Mouse (Mus musculus): ENCODE results near the gene Thbs4. TPM values are rescaled to one million over a fixed set of nuclear protein-coding genes. Genes with fewer than 3 reads are reported as not detected.

Gene Thbs4
- polyA plus RNA-seq, 1 experiment from 2014 or later = 0.30 TPM

DNA sequence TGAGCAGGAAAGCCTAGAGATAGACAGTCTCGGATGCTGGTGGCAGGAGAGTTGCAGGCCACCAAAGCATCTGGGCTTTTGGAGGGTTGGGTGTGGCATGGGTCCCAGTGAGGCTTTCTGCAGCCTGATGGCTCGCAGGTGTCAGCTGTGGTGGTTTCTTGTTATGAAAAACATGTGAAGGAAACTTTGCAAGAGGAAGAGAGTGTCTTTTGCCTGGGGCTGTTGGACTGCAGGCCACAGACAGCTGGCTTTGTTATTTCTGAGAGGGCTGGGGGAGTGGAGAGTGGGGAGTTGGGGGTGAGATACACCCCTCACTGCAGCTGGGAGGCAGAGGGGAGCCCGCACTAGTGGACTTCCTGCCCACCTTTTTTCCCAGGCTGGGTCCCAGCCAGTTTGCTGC is 55.8 kb downstream of the Thbs4 start:
- Histone ChIP-seq H3K4me2 (no peak overlapping the region), H3K9ac (no peak overlapping the region), H3K9me3 (replicated peaks) (no peaks in the 10 kb centered on the region), H3K36me3 (replicated peaks) (no peaks in the 10 kb centered on the region), H3K4me3 (replicated peaks) (no peak overlapping the region), H3K27me3 (no peaks in the 10 kb centered on the region), H3K27ac (replicated peaks) (no peak overlapping the region), H3K4me1 (replicated peaks) (peaks cover 35% of the 10 kb centered on the region)
- 55% methylated on average over 3 of the region's 3 CpGs for whole genome bisulfite sequencing (ENCODE audit: insufficient replicate concordance)
- no peak for ATAC-seq (ENCODE audit: insufficient read depth)

DNA sequence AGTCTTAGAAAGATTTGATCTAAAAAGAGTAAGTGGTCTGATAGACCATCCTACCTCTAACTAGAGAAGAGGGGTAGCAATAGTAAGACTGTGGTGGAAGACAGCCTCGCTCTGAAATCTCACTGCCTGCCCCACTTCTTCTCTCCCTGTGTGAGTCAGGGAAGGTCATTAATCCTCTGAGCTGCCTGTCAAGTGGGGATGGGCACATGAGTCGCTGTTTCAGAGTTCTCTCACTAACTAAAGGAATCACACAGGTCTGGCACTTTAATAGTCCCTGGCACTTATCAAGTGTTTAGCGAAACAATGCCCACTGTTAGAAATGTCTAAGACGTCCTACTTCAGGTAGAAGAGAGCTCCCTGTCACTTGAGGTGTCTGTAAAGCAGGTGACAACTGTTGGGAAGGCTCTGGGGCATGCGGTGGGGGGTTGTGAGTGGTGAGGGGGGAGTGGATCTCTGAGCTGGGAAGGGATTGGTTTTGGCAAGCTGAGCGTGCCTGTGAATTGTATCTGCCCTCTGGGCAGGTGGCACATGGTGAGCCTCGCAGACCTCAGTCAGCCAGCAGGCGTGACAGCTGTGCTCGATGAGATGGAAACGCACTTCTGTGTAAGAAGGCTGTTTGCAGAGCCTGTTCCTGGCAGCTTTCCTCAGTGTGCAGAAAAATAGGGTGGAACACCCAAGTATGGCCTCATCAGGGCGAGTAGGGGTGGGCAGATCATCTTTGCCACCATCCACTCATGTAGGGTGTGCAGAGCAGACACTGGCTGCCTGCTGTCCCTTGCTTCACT is 57.9 kb downstream of the Thbs4 start:
- Histone ChIP-seq H3K9me3 (replicated peaks) (no peaks in the 10 kb centered on the region), H3K27ac (replicated peaks) (no peak overlapping the region), H3K9ac (no peak overlapping the region), H3K4me2 (no peak overlapping the region), H3K4me3 (replicated peaks) (no peak overlapping the region), H3K4me1 (replicated peaks) (peaks cover 17% of the 10 kb centered on the region), H3K27me3 (no peaks in the 10 kb centered on the region), H3K36me3 (replicated peaks) (no peaks in the 10 kb centered on the region)
- ATAC-seq (ENCODE audit: insufficient read depth) = no peak
- WGBS (ENCODE audit: insufficient replicate concordance) = 64% methylated on average over 11 of the region's 11 CpGs

DNA sequence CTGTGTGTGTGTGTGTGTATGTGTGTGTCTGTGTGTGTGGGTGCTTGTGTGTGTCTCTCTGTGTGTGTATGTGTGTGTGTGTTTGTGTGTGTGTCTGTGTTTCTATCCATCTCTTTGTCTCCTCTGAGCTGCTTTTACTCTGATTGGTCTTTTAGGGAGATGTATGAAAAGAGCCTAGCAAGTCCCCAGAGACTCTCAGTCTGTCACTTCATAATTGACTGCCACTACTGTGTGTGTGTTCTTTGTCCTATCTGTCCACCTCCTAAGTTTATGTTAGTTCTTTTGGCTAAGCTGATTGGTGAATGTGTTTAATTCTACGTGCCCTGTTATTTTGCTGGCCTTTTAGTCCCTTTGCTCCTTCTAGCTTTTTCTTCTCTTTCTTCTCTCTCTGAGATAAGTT is 58.9 kb downstream of the Thbs4 start:
- Histone ChIP-seq H3K27me3 (no peaks in the 10 kb centered on the region), H3K4me2 (no peak overlapping the region), H3K9me3 (replicated peaks) (no peaks in the 10 kb centered on the region), H3K27ac (replicated peaks) (no peak overlapping the region), H3K9ac (no peak overlapping the region), H3K4me1 (replicated peaks) (peaks cover 8% of the 10 kb centered on the region; the same call in 1 of the 2 replicates), H3K4me3 (replicated peaks) (no peak overlapping the region), H3K36me3 (replicated peaks) (no peaks in the 10 kb centered on the region)
- no peak for ATAC-seq (ENCODE audit: insufficient read depth)
- 81% methylated on average over 1 of the region's 1 CpGs for WGBS (ENCODE audit: insufficient replicate concordance)

DNA sequence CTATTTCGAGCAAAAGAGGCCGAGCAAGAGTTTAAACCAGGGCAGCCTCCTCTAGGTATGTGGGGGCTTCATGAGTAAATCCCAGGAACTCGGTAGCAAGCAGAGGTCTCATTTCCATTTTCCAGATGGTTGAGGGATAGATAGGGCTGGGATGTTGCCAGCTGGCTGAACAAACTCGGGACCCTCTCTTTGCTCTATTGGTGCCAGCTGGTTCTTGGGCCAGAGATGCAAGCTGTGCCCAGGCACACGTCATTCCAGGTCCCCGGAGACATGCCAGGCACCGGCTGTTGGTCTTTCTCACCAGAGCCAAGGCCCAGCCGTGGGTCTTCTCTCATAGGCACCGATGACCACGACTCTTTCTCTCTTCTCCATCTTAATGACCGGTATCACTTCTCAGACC is 60.9 kb downstream of the Thbs4 start:
- peak overlapping the region; percentile 41; the same call in 1 of the 2 replicates for H3K4me2 ChIP-seq

DNA sequence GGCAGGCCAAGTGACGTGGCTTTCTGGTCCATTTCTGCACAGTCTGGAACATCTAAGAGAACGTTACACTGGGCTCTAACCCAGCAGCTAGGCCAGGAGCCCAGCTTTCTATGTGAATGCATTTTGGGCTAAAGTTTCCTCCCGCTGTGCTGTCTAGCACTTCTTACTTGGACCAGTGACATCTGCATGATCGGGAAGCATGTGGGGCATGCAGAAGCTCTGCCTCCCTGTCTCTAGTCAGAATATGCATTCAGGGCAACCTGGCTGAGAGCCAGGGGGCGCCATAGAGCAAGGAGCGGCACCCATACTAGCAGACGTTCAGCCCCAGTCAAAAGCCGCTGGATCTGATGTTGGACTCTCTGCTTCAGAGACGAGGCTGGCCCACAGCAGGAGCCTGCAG is 61.4 kb downstream of the Thbs4 start:
- H3K9me3 ChIP-seq (replicated peaks) = no peaks in the 10 kb centered on the region
- no peak overlapping the region for H3K9ac ChIP-seq
- no peak overlapping the region for H3K4me3 ChIP-seq (replicated peaks)
- H3K4me1 ChIP-seq (replicated peaks) = 0 out of 2 replicates have a peak, but pooled peaks cover 3% of the 10 kb centered on the region
- H3K36me3 ChIP-seq (replicated peaks) = no peaks in the 10 kb centered on the region
- H3K4me2 ChIP-seq = peak overlapping the region; percentile 41; the same call in 1 of the 2 replicates
- 0 out of 2 replicates have a peak, but pooled peaks have one; percentile 25 for ATAC-seq (ENCODE audit: insufficient read depth)
- H3K27me3 ChIP-seq = no peaks in the 10 kb centered on the region
- 30% methylated on average over 9 of the region's 9 CpGs for WGBS (ENCODE audit: insufficient replicate concordance)
- no peak overlapping the region for H3K27ac ChIP-seq (replicated peaks)

More for the DNA sequence above, 60.9 kb downstream of the Thbs4 start:
- WGBS (ENCODE audit: insufficient replicate concordance) = 76% methylated on average over 11 of the region's 11 CpGs
- ATAC-seq (ENCODE audit: insufficient read depth) = no peak
- Histone ChIP-seq H3K27ac (replicated peaks) (no peak overlapping the region), H3K4me1 (replicated peaks) (0 out of 2 replicates have a peak, but pooled peaks cover 3% of the 10 kb centered on the region), H3K4me3 (replicated peaks) (no peak overlapping the region), H3K9ac (no peak overlapping the region), H3K27me3 (no peaks in the 10 kb centered on the region), H3K9me3 (replicated peaks) (no peaks in the 10 kb centered on the region), H3K36me3 (replicated peaks) (no peaks in the 10 kb centered on the region)

DNA sequence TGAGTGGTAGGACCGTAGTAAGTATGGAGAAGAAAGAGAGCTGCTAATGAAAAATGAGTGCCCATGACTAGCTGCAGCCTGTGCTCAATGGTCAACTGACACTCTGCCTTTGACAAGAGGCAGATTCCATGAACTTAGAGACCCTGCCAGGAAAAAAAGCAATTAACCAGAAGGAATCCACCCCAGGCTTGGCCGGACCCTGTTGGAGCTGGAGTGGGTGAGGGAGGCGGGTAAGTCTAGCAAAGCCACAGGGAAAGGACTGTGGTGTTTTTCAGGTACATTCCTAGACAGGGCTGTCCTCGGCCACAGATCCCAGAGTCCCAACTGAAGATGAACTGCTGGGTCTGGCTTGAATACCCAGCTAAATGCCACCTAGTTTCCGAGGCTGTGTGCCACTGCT is 61.8 kb downstream of the Thbs4 start:
- 0 out of 2 replicates have a peak, but pooled peaks have one; percentile 9 for ATAC-seq (ENCODE audit: insufficient read depth)
- Histone ChIP-seq H3K27ac (replicated peaks) (no peak overlapping the region), H3K4me1 (replicated peaks) (peaks cover 3% of the 10 kb centered on the region; the same call in 1 of the 2 replicates), H3K4me3 (replicated peaks) (no peak overlapping the region), H3K9me3 (replicated peaks) (no peaks in the 10 kb centered on the region), H3K27me3 (no peaks in the 10 kb centered on the region), H3K4me2 (no peak overlapping the region), H3K9ac (no peak overlapping the region), H3K36me3 (replicated peaks) (no peaks in the 10 kb centered on the region)
- WGBS (ENCODE audit: insufficient replicate concordance) = 68% methylated on average over 5 of the region's 5 CpGs

DNA sequence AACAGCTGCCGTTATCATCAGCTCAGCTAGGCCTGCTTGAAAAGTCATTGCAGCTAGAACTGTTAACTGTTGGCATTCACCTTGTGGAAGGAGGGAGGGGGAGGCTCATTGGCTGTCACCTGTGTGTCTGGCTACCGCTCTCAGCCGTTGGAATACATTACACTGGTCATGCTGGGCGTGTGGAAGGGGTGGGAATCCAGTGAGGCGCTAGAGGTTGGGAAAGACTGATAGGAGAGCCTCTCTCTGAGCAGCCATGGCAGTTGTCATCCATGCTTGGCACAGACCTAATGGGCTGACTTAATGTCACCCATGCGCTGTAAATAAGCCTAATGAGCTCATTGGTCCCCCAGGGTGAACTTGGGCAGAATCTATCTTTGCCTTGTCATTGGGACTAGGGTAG is 62.8 kb downstream of the Thbs4 start:
- Histone ChIP-seq H3K27me3 (no peaks in the 10 kb centered on the region), H3K4me3 (replicated peaks) (no peak overlapping the region), H3K27ac (replicated peaks) (no peak overlapping the region), H3K36me3 (replicated peaks) (no peaks in the 10 kb centered on the region), H3K9me3 (replicated peaks) (no peaks in the 10 kb centered on the region), H3K4me2 (no peak overlapping the region), H3K4me1 (replicated peaks) (peaks cover 3% of the 10 kb centered on the region; the same call in 1 of the 2 replicates), H3K9ac (no peak overlapping the region)
- ATAC-seq (ENCODE audit: insufficient read depth) = no peak
- WGBS (ENCODE audit: insufficient replicate concordance) = 62% methylated on average over 6 of the region's 6 CpGs

DNA sequence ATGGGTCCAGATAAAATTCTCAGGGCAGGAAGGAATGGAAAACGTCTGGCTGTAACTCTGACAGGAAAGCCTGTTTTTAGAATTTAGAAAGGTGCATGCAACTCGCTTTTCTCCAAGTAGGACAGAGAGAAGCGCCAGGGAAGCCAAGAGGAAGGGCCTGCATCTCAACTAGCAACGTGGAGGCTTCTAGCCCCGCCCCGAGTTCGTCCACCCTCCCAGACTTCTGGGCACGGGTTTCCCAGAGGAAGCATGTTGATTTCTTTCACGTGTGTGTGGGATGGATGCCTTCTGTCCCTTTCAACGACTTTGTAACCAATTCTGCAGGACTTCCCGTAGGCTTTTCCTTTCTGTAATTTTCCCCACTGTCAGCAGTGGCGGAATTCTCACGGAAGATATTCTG is 64.8 kb downstream of the Thbs4 start:
- ATAC-seq (ENCODE audit: insufficient read depth) = no peak
- H3K36me3 ChIP-seq (replicated peaks) = no peaks in the 10 kb centered on the region
- H3K9ac ChIP-seq = no peak overlapping the region
- no peak overlapping the region for H3K27ac ChIP-seq (replicated peaks)
- 40% methylated on average over 13 of the region's 13 CpGs for WGBS (ENCODE audit: insufficient replicate concordance)
- H3K4me1 ChIP-seq (replicated peaks) = peaks cover 3% of the 10 kb centered on the region; the same call in 1 of the 2 replicates
- H3K27me3 ChIP-seq = no peaks in the 10 kb centered on the region
- H3K4me2 ChIP-seq = no peak overlapping the region
- H3K9me3 ChIP-seq (replicated peaks) = no peaks in the 10 kb centered on the region
- no peak overlapping the region for H3K4me3 ChIP-seq (replicated peaks)

DNA sequence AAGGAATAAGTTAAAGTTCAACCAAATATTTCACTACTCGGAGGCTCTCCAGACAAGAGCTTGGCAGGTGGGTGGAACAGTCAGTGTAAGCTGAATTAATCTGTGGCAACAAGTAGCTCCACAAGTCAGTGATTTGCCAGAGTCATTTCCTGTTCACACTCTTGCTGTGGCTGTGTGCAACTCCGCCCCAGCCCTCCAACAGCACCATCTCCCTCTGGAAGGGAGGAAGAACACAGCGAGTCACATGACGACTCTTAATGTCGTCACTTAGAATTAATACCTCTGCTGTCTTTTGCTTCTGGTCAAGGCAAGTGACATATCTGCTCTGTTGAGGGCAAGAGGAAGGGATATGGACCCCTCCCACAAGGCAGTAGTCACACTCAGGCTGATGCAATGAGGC is 72.2 kb downstream of the Thbs4 start:
- Histone ChIP-seq H3K4me2 (no peak overlapping the region), H3K36me3 (replicated peaks) (no peaks in the 10 kb centered on the region), H3K27me3 (no peaks in the 10 kb centered on the region), H3K27ac (replicated peaks) (no peak overlapping the region), H3K9ac (no peak overlapping the region), H3K4me1 (replicated peaks) (no peaks in the 10 kb centered on the region), H3K9me3 (replicated peaks) (no peaks in the 10 kb centered on the region), H3K4me3 (replicated peaks) (no peak overlapping the region)
- 16% methylated on average over 5 of the region's 5 CpGs for WGBS (ENCODE audit: insufficient replicate concordance)
- no peak for ATAC-seq (ENCODE audit: insufficient read depth)

DNA sequence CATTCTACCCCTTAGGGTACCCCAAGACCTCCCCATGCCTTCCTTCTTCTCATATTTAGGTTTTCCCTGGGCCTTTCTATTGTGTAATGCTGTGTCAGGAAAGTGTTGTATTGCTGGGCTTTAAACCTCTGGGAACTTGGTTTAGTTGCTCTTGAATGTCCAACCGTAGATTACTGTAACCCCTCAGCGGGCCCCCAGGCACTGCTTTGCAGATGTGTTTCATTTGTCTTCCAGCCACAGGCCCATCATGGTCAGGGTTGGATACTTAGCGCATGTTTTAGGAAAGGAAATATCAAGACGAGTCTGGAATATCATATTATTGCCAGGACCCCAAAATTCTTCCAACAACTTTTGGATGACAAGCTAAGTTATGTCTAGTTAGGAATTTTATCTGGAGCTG is 73.6 kb downstream of the Thbs4 start:
- Histone ChIP-seq H3K4me2 (no peak overlapping the region), H3K4me1 (replicated peaks) (no peaks in the 10 kb centered on the region), H3K9ac (no peak overlapping the region), H3K36me3 (replicated peaks) (no peaks in the 10 kb centered on the region), H3K4me3 (replicated peaks) (no peak overlapping the region), H3K27ac (replicated peaks) (no peak overlapping the region), H3K27me3 (no peaks in the 10 kb centered on the region), H3K9me3 (replicated peaks) (no peaks in the 10 kb centered on the region)
- ATAC-seq (ENCODE audit: insufficient read depth) = no peak
- WGBS (ENCODE audit: insufficient replicate concordance) = 56% methylated on average over 4 of the region's 4 CpGs

DNA sequence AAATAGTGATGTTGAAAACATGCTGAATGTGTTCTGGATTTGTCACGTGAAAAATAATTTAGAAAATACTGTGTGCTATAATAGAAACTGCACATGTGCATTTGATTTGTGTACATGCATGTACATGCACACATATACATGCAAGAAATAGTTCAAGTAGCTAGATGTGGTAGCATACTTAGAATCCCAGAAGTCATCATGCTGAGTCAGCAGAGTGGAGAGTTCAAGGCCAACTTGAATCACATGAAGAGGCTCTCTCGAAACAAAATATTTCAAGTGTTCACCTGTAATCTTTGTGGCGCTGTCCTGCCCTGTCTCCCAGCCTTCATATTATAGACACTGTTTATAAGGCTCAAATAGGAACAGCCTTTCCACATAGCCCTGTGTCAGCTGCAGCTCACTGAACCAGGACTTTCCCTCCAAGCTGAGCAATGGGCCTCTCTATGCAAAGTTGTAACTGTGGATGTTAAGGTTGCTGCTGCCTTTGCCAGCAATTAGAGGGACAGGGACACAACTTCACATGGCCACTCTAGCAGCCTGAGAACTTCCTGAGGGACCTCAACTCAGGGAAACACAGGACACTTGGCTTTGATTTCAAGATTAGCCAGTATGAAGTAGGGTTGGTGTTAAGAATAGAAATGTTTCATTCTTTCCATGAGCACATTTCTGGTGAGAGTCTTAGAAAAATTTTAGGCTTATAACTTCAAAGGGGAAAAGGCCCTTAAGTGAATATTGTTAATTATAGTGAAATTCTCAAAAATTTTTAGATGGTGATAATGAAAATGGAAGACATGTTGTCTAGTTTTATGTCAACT is 76.6 kb downstream of the Thbs4 start:
- no peak overlapping the region for H3K4me3 ChIP-seq (replicated peaks)
- no peaks in the 10 kb centered on the region for H3K9me3 ChIP-seq (replicated peaks)
- 0 out of 2 replicates have a peak, but pooled peaks cover 4% of the 10 kb centered on the region for H3K36me3 ChIP-seq (replicated peaks)
- no peak for ATAC-seq (ENCODE audit: insufficient read depth)
- no peak overlapping the region for H3K9ac ChIP-seq
- no peaks in the 10 kb centered on the region; the same call in 1 of the 2 replicates for H3K4me1 ChIP-seq (replicated peaks)
- H3K4me2 ChIP-seq = no peak overlapping the region
- no peaks in the 10 kb centered on the region for H3K27me3 ChIP-seq
- 72% methylated on average over 3 of the region's 3 CpGs for WGBS (ENCODE audit: insufficient replicate concordance)
- no peak overlapping the region for H3K27ac ChIP-seq (replicated peaks)

Measured in liver, embryonic 15.5 days (tissue).